Mouse (Mus musculus): Measurements from ENCODE around the gene Lyrm9.

GRCm38 (mm10) chr11:78791582-78791981, 34.8 kb upstream of the Lyrm9 start:
- TF ChIP-seq CTCF (conservative IDR thresholded peaks at IDR 0.05; ENCODE audit: insufficient read depth, insufficient read length, low read depth, low read length) (no peak), POLR2A (IDR thresholded peaks at IDR 0.05; ENCODE audit: low read depth, low read length) (no peak)
